Mouse (Mus musculus): ENCODE data around the gene Angptl6. TPM values are rescaled to one million over a fixed set of nuclear protein-coding genes. Genes with fewer than 3 reads are reported as not detected.

Gene Angptl6
- polyA plus RNA-seq, 1 experiment from 2014 or later: 7.9 TPM

- Histone ChIP-seq H3K9me3 (ENCODE audit: control insufficient read depth, low read length) (no peaks in the 10 kb centered on the region), H3K4me3 (ENCODE audit: low read depth, low read length) (no peak overlapping the region), H3K9ac (ENCODE audit: low read length) (no peak overlapping the region), H3K27me3 (ENCODE audit: control insufficient read depth, insufficient read depth, low read length) (no peaks in the 10 kb centered on the region), H3K4me1 (replicated peaks; ENCODE audit: control insufficient read depth, insufficient read depth) (no peaks in the 10 kb centered on the region), H3K27ac (replicated peaks) (no peak overlapping the region), H3K4me2 (replicated peaks; ENCODE audit: low read depth) (no peak overlapping the region), H3K36me3 (ENCODE audit: control insufficient read depth, insufficient read depth, low read length) (no peaks in the 10 kb centered on the region)
- no peak for TF ChIP-seq EP300 (optimal IDR thresholded peaks at IDR 0.05)
- peak; percentile 29 for TF ChIP-seq CTCF (IDR thresholded peaks at IDR 0.05; ENCODE audit: low read depth)
- no peak for ATAC-seq (ENCODE audit: low FRiP score, low TSS enrichment)
- 77% methylated on average over 12 of the region's 12 CpGs for WGBS
- no peak for DNase-seq (ENCODE audit: low spot score)
Measured at GRCm38 (mm10) chr9:20870211-20871173, 9.0 kb downstream of the Angptl6 start.

GRCm38 (mm10) chr9:20869246-20869645 lies 10.3 kb downstream of the Angptl6 start:
- Histone ChIP-seq H3K9ac (ENCODE audit: low read length) (peak overlapping the region; percentile 71), H3K4me2 (replicated peaks; ENCODE audit: low read depth) (peak overlapping the region; percentile 76), H3K27me3 (ENCODE audit: control insufficient read depth, insufficient read depth, low read length) (no peaks in the 10 kb centered on the region), H3K4me1 (replicated peaks; ENCODE audit: control insufficient read depth, insufficient read depth) (no peaks in the 10 kb centered on the region), H3K36me3 (ENCODE audit: control insufficient read depth, insufficient read depth, low read length) (no peaks in the 10 kb centered on the region), H3K9me3 (ENCODE audit: control insufficient read depth, low read length) (no peaks in the 10 kb centered on the region), H3K4me3 (ENCODE audit: low read depth, low read length) (peak overlapping the region; percentile 61), H3K27ac (replicated peaks) (no peak overlapping the region; the same call in 1 of the 2 replicates)
- ATAC-seq (ENCODE audit: low FRiP score, low TSS enrichment) (no peak; the same call in 1 of the 2 replicates), DNase-seq (ENCODE audit: low spot score) (no peak)
- TF ChIP-seq EP300 (optimal IDR thresholded peaks at IDR 0.05) (no peak), CTCF (IDR thresholded peaks at IDR 0.05; ENCODE audit: low read depth) (no peak)
- 4% methylated on average over 19 of the region's 19 CpGs for WGBS

DNA sequence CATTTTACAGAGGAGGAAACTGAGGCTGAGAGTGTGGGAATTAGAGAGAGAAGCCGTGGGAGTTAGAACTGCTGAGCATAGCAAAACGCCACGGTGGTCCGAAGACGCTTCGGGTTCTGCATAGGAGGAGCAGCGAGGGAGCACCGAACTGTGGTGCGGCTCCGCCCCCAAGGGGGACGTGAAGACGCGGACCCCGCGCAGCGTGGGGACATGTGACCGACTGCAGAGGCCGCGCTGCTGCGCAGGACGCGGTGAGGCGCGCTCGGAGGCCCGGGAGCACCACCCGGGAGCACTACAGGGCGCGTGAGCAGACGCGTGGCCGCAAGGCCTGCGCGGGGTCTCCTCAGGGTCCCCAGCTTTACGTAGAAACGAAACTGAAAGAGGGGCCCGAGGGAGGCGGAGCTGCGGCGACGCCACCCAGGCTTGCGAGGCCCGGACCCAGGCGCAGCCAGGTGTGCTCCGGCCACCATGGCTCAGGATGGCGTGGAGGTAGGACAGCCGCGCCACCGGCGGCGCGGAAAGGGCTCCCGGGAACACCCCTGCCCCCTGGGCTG lies 11.0 kb downstream of the Angptl6 start, which contains the start of gene A230050P20Rik:
Gene A230050P20Rik (plus strand): TSS at position 195 of the 554 bp plus-strand sequence.
- ATAC-seq (ENCODE audit: low FRiP score, low TSS enrichment) (peak; percentile 75), DNase-seq (ENCODE audit: low spot score) (no peak)
- Histone ChIP-seq H3K4me1 (replicated peaks; ENCODE audit: control insufficient read depth, insufficient read depth) (no peaks in the 10 kb centered on the region), H3K4me2 (replicated peaks; ENCODE audit: low read depth) (peak within 1 kb of the TSS; percentile 76), H3K36me3 (ENCODE audit: control insufficient read depth, insufficient read depth, low read length) (no peaks in the 10 kb centered on the region), H3K9me3 (ENCODE audit: control insufficient read depth, low read length) (no peaks in the 10 kb centered on the region), H3K9ac (ENCODE audit: low read length) (peak within 1 kb of the TSS; percentile 71), H3K4me3 (ENCODE audit: low read depth, low read length) (peak within 1 kb of the TSS; percentile 61), H3K27ac (replicated peaks) (peak within 1 kb of the TSS; percentile 24; the same call in 1 of the 2 replicates), H3K27me3 (ENCODE audit: control insufficient read depth, insufficient read depth, low read length) (no peaks in the 10 kb centered on the region)
- TF ChIP-seq EP300 (optimal IDR thresholded peaks at IDR 0.05): no peak
- TF ChIP-seq CTCF (IDR thresholded peaks at IDR 0.05; ENCODE audit: low read depth): no peak
- 6% methylated on average over 52 of the region's 53 CpGs for WGBS

- Histone ChIP-seq H3K9ac (ENCODE audit: low read length) (no peak overlapping the region), H3K4me3 (ENCODE audit: low read depth, low read length) (no peak overlapping the region), H3K36me3 (ENCODE audit: control insufficient read depth, insufficient read depth, low read length) (no peaks in the 10 kb centered on the region), H3K27me3 (ENCODE audit: control insufficient read depth, insufficient read depth, low read length) (no peaks in the 10 kb centered on the region), H3K27ac (replicated peaks) (no peak overlapping the region), H3K4me2 (replicated peaks; ENCODE audit: low read depth) (no peak overlapping the region), H3K9me3 (ENCODE audit: control insufficient read depth, low read length) (no peaks in the 10 kb centered on the region), H3K4me1 (replicated peaks; ENCODE audit: control insufficient read depth, insufficient read depth) (no peaks in the 10 kb centered on the region)
- ATAC-seq (ENCODE audit: low FRiP score, low TSS enrichment) (no peak), DNase-seq (ENCODE audit: low spot score) (no peak)
- 58% methylated on average over 3 of the region's 3 CpGs for WGBS
- no peak for TF ChIP-seq CTCF (IDR thresholded peaks at IDR 0.05; ENCODE audit: low read depth)
- TF ChIP-seq EP300 (optimal IDR thresholded peaks at IDR 0.05): no peak
Measured at GRCm38 (mm10) chr9:20866879-20867278, 12.6 kb downstream of the Angptl6 start.

DNA sequence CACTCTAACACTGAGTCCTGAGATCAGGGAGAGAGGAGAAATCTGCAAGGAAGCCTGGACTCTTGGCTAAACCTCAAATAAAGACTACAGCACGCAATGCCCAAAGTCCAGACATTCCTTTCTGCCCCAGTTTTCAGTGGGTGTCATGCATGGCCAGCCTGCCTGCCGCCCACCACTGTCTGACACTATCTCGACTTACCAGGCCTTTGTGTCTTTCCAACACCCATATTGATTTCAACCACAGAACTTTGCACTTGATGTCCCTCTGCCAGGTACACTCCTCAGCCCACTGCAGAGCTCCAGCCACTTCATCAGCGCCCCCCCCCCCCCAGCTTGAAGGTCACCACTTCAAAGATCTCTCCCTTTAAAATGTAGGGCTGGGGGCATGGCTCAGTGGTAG lies 17.3 kb downstream of the Angptl6 start:
- 39% methylated on average over 4 of the region's 4 CpGs for WGBS
- no peak overlapping the region for H3K4me2 ChIP-seq (replicated peaks; ENCODE audit: low read depth)
- H3K27me3 ChIP-seq (ENCODE audit: control insufficient read depth, insufficient read depth, low read length): no peaks in the 10 kb centered on the region
- H3K9ac ChIP-seq (ENCODE audit: low read length): no peak overlapping the region
- ATAC-seq (ENCODE audit: low FRiP score, low TSS enrichment) (no peak), DNase-seq (ENCODE audit: low spot score) (no peak)
- TF ChIP-seq CTCF (IDR thresholded peaks at IDR 0.05; ENCODE audit: low read depth) (no peak), EP300 (optimal IDR thresholded peaks at IDR 0.05) (no peak)
- H3K27ac ChIP-seq (replicated peaks): no peak overlapping the region
- H3K4me3 ChIP-seq (ENCODE audit: low read depth, low read length): no peak overlapping the region
- H3K36me3 ChIP-seq (ENCODE audit: control insufficient read depth, insufficient read depth, low read length): no peaks in the 10 kb centered on the region
- H3K9me3 ChIP-seq (ENCODE audit: control insufficient read depth, low read length): no peaks in the 10 kb centered on the region
- no peaks in the 10 kb centered on the region for H3K4me1 ChIP-seq (replicated peaks; ENCODE audit: control insufficient read depth, insufficient read depth)

All from stomach, postnatal 0 days (tissue).